Mouse (Mus musculus) midbrain, embryonic 11.5 days (tissue): ENCODE results near the gene Phf20. TPM values are rescaled to one million over a fixed set of nuclear protein-coding genes. Genes with fewer than 3 reads are reported as not detected.

Source experiments
- ATAC-seq: fragments of 200-750 bp; cut with Nextera tagmentation; 2 replicates; pipeline ENCODE4 v1.8.0; 2017; ENCODE audit warnings: moderate TSS enrichment, moderate library complexity; ENCODE audit not compliant: low FRiP score
- DNase-seq: peaks from one replicate; pipeline ENCODE4 v3.0.0; 2015; ENCODE audit warnings: low spot score; ENCODE audit errors: missing footprints
- H3K27ac ChIP-seq: fragments of 300-500 bp; sonication (generic); 2 replicates; pipeline ENCODE4 v1.5.1; 2014; ENCODE audit warnings: low read depth, low read length
- H3K27me3 ChIP-seq: fragments of 300-500 bp; sonication (generic); 2 replicates; pipeline ENCODE4 v1.6.1; 2014; ENCODE audit warnings: mild to moderate bottlenecking, low read length, moderate library complexity, mixed read lengths; ENCODE audit not compliant: control insufficient read depth, insufficient read depth
- H3K36me3 ChIP-seq: fragments of 300-500 bp; sonication (generic); 2 replicates; pipeline ENCODE4 v1.6.1; 2014; ENCODE audit warnings: mild to moderate bottlenecking, low read length, moderate library complexity, mixed read lengths; ENCODE audit not compliant: control insufficient read depth, insufficient read depth
- H3K4me1 ChIP-seq: fragments of 300-500 bp; sonication (generic); 2 replicates; pipeline ENCODE4 v1.6.1; 2014; ENCODE audit warnings: low read length; ENCODE audit not compliant: control insufficient read depth, insufficient read depth
- H3K4me2 ChIP-seq: fragments of 300-500 bp; sonication (generic); 2 replicates; pipeline ENCODE4 v1.6.1; 2014; ENCODE audit warnings: mild to moderate bottlenecking, moderate library complexity
- H3K4me3 ChIP-seq: fragments of 300-500 bp; sonication (generic); 2 replicates; pipeline ENCODE4 v1.5.1; 2014; ENCODE audit warnings: low read depth, low read length
- H3K9ac ChIP-seq: fragments of 300-500 bp; sonication (generic); 2 replicates; pipeline ENCODE4 v1.6.1; 2014; ENCODE audit warnings: low read length
- H3K9me3 ChIP-seq: fragments of 300-500 bp; sonication (generic); 2 replicates; pipeline ENCODE4 v1.6.1; 2016; ENCODE audit warnings: low read length; ENCODE audit not compliant: control insufficient read depth
- WGBS: fragments of 180-500 bp; shearing (Covaris S2); extraction: QIAGEN DNeasy Blood & Tissue Kit; methylation state at CpG from one replicate; pipeline ENCODE4 v1.1.7; 2014; 5-methylcytosine and 5-hydroxymethylcytosine counted together
- polyA plus RNA-seq: library from polyadenylated mRNA; unstranded; fragments of >200 nt; fragmentation: Nextera tagmentation; extraction: Ambion mirVana; gene quantifications from 2 replicates; pipeline ENCODE4 v1.2.1, GENCODE M21; 2014

The Phf20 gene
- polyA plus RNA-seq, 1 experiment from 2014 or later, result 91.4 TPM

DNA sequence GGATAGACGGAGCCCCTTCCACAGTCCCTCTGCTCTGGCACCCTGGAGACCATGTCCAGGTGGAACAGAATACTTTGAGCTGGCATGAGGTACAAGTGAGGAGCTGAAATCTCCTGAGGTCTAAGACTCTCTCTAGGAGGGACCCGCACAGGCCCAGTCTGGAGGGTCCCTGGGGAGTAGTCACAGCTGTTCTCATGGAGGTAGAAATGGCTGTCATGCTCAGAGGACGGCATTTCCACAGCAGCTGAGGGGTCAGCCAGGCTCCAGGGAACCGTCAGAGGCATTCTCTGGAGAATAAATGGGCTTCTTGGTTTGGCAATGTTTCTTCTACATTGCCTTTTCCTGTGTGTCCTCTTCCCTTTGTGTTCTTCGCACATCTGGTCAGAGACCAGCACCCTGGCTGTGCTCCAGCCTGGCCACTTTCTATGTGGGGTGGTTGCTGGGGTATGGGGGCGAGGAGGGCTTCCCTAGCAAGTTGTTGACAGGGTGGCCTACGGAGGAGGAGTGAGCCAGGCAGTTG lies 135.2 kb downstream of the Phf20 start:
- no peaks in the 10 kb centered on the region for H3K9me3 ChIP-seq
- H3K4me3 ChIP-seq, result no peak overlapping the region
- no peak overlapping the region for H3K27ac ChIP-seq
- DNase-seq, result no peak
- WGBS, result 85% methylated on average over 7 of the region's 7 CpGs
- H3K9ac ChIP-seq, result no peak overlapping the region
- no peaks in the 10 kb centered on the region for H3K36me3 ChIP-seq
- no peak overlapping the region for H3K4me2 ChIP-seq
- H3K4me1 ChIP-seq, result no peaks in the 10 kb centered on the region
- no peak for ATAC-seq
- no peaks in the 10 kb centered on the region for H3K27me3 ChIP-seq

DNA sequence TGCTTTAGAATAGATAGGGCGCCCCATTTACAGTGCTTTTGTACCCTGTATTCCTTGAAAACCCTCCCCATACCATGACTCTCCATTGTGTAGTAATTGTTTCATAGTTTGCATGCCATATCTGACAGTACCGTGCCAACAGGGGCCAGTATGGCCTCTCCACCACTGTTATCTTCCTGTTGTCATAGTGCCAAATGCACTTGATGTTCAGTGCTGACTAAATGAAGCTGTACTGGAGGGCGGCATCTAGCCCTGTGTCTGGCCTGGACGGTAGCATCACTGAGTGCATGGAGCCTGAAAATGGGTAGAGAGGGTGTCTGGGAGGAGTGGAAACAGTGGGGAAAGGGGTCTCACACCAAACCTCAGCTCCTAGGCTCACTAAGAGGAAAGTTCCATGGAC lies 143.8 kb downstream of the Phf20 start:
- DNase-seq, result no peak
- H3K27ac ChIP-seq, result no peak overlapping the region
- 90% methylated on average over 4 of the region's 4 CpGs for WGBS

DNA sequence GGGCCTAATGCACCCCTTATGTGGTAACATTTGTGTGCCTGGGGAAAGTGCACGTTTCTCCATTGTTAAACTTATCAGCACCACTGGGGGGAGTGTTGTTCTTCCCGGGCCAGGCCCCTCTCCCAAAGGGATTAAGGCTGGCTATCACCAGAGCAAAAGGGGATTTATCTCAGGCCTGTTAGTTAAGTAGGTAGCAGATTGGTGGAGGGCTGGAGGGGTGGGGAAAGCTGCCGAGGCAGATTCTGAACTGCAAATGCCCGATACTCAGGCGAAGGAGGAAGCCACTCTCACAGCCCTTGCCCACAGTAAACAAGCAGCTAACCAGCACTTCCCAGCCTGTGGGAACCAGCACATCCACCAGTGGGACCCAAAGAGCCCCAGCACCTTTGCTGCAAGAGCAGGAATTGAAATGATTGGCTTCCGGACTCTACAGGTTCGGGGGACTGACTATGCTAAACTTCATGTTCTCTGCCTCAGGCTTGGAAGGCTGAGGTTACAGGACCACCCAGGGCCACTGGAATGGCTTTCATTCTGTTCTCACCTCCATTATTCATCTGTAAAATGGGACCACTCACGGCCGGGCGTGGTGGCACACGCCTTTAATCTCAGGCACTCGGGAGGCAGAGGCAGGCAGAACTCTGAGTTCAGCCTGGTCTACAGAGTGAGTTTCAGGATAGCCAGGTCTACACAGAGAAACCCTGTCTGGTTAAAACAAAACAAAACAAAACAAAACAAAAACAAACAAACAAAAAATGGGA lies 148.7 kb downstream of the Phf20 start:
- DNase-seq (peak; percentile 89), ATAC-seq (0 out of 2 replicates have a peak, but pooled peaks have one; percentile 33)
- Histone ChIP-seq H3K27ac (no peak overlapping the region), H3K4me2 (no peak overlapping the region), H3K9me3 (no peaks in the 10 kb centered on the region), H3K4me3 (no peak overlapping the region), H3K9ac (no peak overlapping the region), H3K36me3 (no peaks in the 10 kb centered on the region), H3K4me1 (no peaks in the 10 kb centered on the region), H3K27me3 (no peaks in the 10 kb centered on the region)
- WGBS, result 55% methylated on average over 12 of the region's 12 CpGs

More for the DNA sequence above, 143.8 kb downstream of the Phf20 start:
- H3K4me2 ChIP-seq, result no peak overlapping the region
- ATAC-seq, result no peak
- no peak overlapping the region for H3K4me3 ChIP-seq
- H3K27me3 ChIP-seq, result no peaks in the 10 kb centered on the region
- no peak overlapping the region for H3K9ac ChIP-seq
- H3K36me3 ChIP-seq, result no peaks in the 10 kb centered on the region
- H3K9me3 ChIP-seq, result no peaks in the 10 kb centered on the region
- H3K4me1 ChIP-seq, result no peaks in the 10 kb centered on the region

DNA sequence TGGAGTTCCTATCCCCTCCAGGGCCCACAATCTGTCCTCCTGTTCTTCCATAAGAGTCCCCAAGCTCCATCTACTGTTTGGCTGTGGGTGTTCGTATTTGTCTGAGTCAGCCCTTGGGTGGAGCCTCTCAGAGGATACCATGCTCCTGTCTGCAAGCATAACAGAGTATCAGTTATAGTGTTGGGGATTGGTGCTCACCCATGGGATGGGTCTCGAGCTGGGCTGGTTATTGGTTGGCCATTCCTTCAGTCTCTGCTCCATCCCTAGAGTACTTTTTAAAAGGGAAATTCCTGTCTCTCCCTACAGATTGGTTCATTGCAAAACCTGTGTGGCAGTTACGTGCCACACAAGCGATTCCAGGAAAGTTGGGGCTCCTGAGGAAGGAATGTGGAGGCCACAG lies 152.5 kb downstream of the Phf20 start:
- 83% methylated on average over 4 of the region's 4 CpGs for WGBS
- H3K4me1 ChIP-seq, result no peaks in the 10 kb centered on the region

DNA sequence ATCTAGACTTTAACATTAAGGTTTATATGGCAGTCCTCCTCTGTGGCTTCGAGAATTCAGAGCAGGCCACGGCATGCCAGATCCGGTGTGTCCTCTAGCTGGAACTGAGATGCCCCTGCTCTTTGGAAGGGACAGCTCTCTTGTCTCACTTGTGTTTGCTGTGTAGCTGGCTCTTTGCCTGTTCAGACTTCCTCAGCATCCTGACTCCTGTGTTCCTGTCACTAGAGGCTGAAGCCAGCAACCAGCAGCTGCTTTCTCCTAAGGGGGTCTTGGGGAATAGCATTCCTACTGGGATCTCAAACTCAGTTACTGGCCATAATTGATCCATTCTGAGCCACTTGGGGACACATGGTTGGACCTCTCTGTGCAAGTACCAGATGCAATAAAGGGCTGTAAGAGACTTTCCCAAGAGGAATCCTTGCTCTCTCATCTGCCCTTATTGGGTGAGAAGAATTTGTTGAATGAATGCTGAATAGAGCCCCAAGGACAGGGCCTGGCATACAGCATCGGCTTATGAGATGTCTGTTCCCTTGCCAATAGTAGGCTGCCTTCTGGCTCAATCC lies 153.1 kb downstream of the Phf20 start:
- H3K4me3 ChIP-seq, result no peak overlapping the region
- no peaks in the 10 kb centered on the region for H3K4me1 ChIP-seq
- ATAC-seq, result no peak
- no peaks in the 10 kb centered on the region for H3K9me3 ChIP-seq
- no peak for DNase-seq
- H3K27me3 ChIP-seq, result no peaks in the 10 kb centered on the region
- no peak overlapping the region for H3K27ac ChIP-seq
- H3K9ac ChIP-seq, result no peak overlapping the region
- no peak overlapping the region for H3K4me2 ChIP-seq
- H3K36me3 ChIP-seq, result no peaks in the 10 kb centered on the region
- WGBS, result 85% methylated on average over 4 of the region's 4 CpGs

More for the DNA sequence above, 152.5 kb downstream of the Phf20 start:
- Histone ChIP-seq H3K27ac (no peak overlapping the region), H3K27me3 (no peaks in the 10 kb centered on the region), H3K4me2 (no peak overlapping the region), H3K36me3 (no peaks in the 10 kb centered on the region), H3K4me3 (no peak overlapping the region), H3K9me3 (no peaks in the 10 kb centered on the region), H3K9ac (no peak overlapping the region)
- DNase-seq (no peak), ATAC-seq (no peak)

DNA sequence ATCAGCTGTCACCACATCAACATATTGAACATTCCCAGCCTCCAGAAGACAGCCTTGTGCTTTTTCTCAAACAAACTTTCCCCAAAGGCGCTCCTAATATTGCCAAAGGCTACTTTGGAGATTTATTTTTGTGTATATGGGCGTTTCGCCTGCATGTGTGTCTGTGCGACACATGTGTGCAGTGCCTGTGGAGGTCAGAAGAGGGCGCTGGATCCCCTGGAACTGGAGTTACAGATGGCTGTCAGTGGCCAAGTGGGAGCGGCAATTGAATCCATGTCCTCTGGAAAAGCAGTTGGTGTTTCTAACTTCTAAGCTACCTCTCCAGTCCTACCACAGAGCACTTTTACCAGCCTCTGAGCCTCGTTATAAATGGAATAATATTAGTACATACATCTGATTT lies 155.0 kb downstream of the Phf20 start:
- ATAC-seq (no peak), DNase-seq (no peak)
- Histone ChIP-seq H3K9me3 (no peaks in the 10 kb centered on the region), H3K4me2 (no peak overlapping the region), H3K36me3 (no peaks in the 10 kb centered on the region), H3K4me1 (no peaks in the 10 kb centered on the region), H3K4me3 (no peak overlapping the region), H3K27ac (no peak overlapping the region), H3K9ac (no peak overlapping the region), H3K27me3 (no peaks in the 10 kb centered on the region)
- 82% methylated on average over 7 of the region's 7 CpGs for WGBS

DNA sequence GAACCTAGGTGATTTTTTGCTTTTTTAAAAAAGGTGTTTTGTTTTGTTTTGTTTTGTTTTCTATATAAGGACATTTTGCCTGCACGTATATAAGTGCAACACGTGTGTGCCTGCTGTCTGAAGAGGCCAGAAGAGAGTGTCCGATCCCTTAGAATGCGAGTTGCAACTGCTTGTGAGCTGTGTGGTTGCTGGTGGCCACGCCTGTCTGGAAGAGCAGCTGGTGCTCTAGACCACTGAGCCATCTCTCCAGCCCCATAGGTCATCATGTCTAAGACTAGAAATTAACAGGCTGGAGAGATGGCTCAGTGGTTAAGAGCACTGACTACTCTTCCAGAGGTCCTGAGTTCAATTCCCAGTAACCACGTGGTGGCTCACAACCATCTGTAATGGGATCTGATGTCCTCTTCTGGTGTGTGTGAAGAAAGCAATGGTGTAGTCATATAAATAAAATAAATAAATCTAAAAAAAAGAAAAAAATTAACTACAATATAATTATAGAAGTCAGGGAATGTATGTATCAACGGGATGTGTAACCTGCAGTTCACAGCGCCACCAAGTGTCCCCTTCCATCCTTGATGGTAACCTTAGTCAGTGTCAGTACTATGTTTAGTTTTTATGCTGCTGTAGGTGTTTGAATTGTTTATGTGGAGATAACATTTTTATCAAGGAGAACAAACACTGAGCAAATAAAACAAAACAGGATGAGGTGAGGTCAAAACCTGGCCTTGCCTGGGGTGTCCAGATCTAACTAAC lies 156.3 kb downstream of the Phf20 start:
- H3K9me3 ChIP-seq, result no peaks in the 10 kb centered on the region
- H3K4me2 ChIP-seq, result no peak overlapping the region
- ATAC-seq (no peak), DNase-seq (no peak)
- WGBS, result 74% methylated on average over 8 of the region's 8 CpGs
- H3K4me1 ChIP-seq, result no peaks in the 10 kb centered on the region
- H3K27ac ChIP-seq, result no peak overlapping the region
- H3K4me3 ChIP-seq, result no peak overlapping the region
- H3K36me3 ChIP-seq, result no peaks in the 10 kb centered on the region
- no peaks in the 10 kb centered on the region for H3K27me3 ChIP-seq
- no peak overlapping the region for H3K9ac ChIP-seq

DNA sequence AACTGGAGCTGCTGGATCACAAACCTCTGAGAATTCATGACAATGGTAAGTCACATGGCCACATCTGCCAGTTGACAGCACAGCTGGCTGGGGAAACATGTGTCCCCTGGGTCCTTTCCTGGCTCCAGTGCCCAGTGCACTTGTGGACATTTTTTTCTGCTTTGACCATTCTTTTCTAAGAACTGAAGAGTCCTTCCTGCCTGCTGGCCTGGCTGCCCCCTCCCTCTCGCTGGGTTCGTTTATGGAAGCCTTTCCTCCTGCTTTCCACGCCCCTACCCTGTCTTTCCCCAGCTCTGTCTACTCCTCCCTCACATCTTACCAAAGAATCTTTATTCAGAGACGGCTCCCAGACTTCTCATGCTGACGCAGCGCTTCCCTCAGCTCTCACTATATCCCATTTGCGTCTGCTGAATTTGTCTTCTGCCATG lies 157.0 kb downstream of the Phf20 start:
- Histone ChIP-seq H3K36me3 (no peaks in the 10 kb centered on the region), H3K9ac (no peak overlapping the region), H3K27me3 (no peaks in the 10 kb centered on the region), H3K27ac (no peak overlapping the region), H3K4me1 (no peaks in the 10 kb centered on the region), H3K4me3 (no peak overlapping the region), H3K9me3 (no peaks in the 10 kb centered on the region), H3K4me2 (no peak overlapping the region)
- 55% methylated on average over 7 of the region's 7 CpGs for WGBS
- ATAC-seq (no peak), DNase-seq (no peak)

DNA sequence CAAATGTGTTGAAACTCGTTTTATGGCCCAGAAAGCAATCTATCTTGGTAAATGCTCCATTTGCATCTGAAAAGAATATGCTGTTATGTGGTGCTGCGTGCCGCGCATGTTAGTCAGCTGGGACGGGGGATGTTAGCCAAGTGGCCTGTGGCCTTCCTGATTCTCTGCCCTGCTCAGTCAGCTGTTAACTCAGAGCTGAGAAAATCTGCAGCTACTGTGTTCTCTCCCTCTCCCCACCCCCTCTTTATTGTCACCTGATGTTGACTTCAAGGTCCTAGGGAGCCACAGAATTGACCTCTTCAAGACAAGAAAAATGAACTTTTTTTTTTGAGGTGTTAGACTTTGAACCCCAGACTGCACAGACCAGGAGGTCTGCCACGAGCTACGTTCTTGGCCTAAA lies 159.8 kb downstream of the Phf20 start:
- Histone ChIP-seq H3K4me2 (no peak overlapping the region), H3K27me3 (no peaks in the 10 kb centered on the region), H3K9ac (no peak overlapping the region), H3K9me3 (no peaks in the 10 kb centered on the region), H3K4me3 (no peak overlapping the region), H3K4me1 (no peaks in the 10 kb centered on the region), H3K27ac (no peak overlapping the region), H3K36me3 (no peaks in the 10 kb centered on the region)
- no peak for ATAC-seq
- WGBS, result 73% methylated on average over 7 of the region's 7 CpGs
- no peak for DNase-seq
